Mouse (Mus musculus) stomach, embryonic 16.5 days (tissue): ENCODE measurements at regions not wholly inside any gene's neighbourhood (a gene's known extent, or its start where the extent isn't known, plus 50 kb on each side); places are given as distances from the start of the nearest gene placed in this dataset.

ENCODE experiments used
- ATAC-seq: fragments of 200-750 bp; cut with Nextera tagmentation; 2 replicates; pipeline ENCODE4 v1.8.0; 2017; ENCODE audit warnings: moderate number of reproducible peaks, moderate TSS enrichment; ENCODE audit not compliant: insufficient read depth, low FRiP score
- H3K27ac ChIP-seq: fragments of 300-500 bp; sonication (generic); 2 replicates; pipeline ENCODE4 v1.5.1; 2014; ENCODE audit warnings: low read length
- H3K27me3 ChIP-seq: fragments of 300-500 bp; sonication (generic); 2 replicates; pipeline ENCODE4 v1.6.1; 2014; ENCODE audit warnings: low read length, control low read depth, mixed read lengths; ENCODE audit not compliant: control insufficient read depth, insufficient read depth
- H3K36me3 ChIP-seq: fragments of 300-500 bp; sonication (generic); 2 replicates; pipeline ENCODE4 v1.6.1; 2014; ENCODE audit warnings: low read length; ENCODE audit not compliant: control insufficient read depth, insufficient read depth
- H3K4me1 ChIP-seq: fragments of 300-500 bp; sonication (generic); 2 replicates; pipeline ENCODE4 v1.6.1; 2014; ENCODE audit warnings: low read length, control low read depth, mixed read lengths; ENCODE audit not compliant: control insufficient read depth, insufficient read depth
- H3K4me2 ChIP-seq: fragments of 300-500 bp; sonication (generic); 2 replicates; pipeline ENCODE4 v1.6.1; 2014; ENCODE audit warnings: low read depth, low read length, mixed read lengths
- H3K4me3 ChIP-seq: fragments of 300-500 bp; sonication (generic); replicated peaks from 2 replicates; pipeline ENCODE4 v1.5.1; 2014; ENCODE audit warnings: mild to moderate bottlenecking, low read length
- H3K9ac ChIP-seq: fragments of 300-500 bp; sonication (generic); 2 replicates; pipeline ENCODE4 v1.6.1; 2014; ENCODE audit warnings: low read length
- H3K9me3 ChIP-seq: fragments of 300-500 bp; sonication (generic); replicated peaks from 2 replicates; pipeline ENCODE4 v1.6.1; 2016; ENCODE audit warnings: low read length, control low read depth; ENCODE audit not compliant: control insufficient read depth
- WGBS: fragments of 180-500 bp; shearing (Covaris S2); extraction: QIAGEN DNeasy Blood & Tissue Kit; methylation state at CpG from one replicate; pipeline ENCODE4 v1.1.7; 2014; 5-methylcytosine and 5-hydroxymethylcytosine counted together

DNA sequence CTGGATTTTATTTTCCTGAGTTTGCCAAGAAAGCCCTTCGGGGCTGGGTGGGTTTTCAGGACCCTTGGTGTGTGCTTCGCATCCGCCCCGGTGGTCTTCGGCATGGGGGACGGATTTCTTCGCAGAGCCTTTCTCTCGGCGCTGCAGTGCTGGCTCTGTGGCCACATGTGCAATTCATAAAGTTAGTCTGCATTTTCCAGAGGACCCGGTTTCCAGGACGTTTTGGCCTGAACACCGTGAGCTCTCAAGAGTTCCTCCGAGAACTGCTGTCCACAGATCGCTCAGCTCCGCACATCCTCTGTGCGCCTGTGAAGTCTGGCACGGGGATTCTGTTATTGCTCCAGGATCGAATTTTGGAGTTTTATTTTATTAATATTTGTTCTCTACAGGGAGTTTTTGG is 63.2 kb upstream of the Cxcl14 start:
- Histone ChIP-seq H3K4me1 (no peaks in the 10 kb centered on the region), H3K36me3 (no peaks in the 10 kb centered on the region), H3K9me3 (no peaks in the 10 kb centered on the region), H3K4me3 (no peak overlapping the region), H3K4me2 (no peak overlapping the region), H3K9ac (no peak overlapping the region), H3K27me3 (no peaks in the 10 kb centered on the region), H3K27ac (no peak overlapping the region)
- 86% methylated on average over 18 of the region's 18 CpGs for WGBS
- ATAC-seq: no peak

DNA sequence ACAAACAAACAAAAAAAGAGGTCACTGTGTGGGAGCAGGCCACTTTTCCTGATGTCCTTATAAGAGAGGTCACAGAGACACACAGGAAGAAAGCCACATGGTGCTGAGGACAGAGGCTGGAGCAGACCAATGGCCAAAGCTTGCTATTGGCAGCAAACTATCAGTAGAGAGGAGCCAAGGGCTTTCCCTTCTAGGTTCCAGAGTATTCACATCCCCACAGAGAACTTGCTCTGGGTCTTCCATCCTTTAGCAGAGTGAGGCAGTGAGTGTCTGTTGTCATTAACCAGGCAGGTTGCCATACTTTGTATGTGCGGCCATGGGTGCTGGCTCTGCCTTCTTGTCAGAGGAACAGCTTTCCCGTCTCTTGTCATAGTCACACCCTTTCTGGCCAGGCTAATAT is 64.5 kb upstream of the Cxcl14 start:
- Histone ChIP-seq H3K4me3 (no peak overlapping the region), H3K9ac (no peak overlapping the region), H3K9me3 (no peaks in the 10 kb centered on the region), H3K27me3 (no peaks in the 10 kb centered on the region), H3K4me2 (no peak overlapping the region), H3K27ac (no peak overlapping the region), H3K36me3 (no peaks in the 10 kb centered on the region), H3K4me1 (no peaks in the 10 kb centered on the region)
- WGBS: 84% methylated on average over 2 of the region's 2 CpGs
- no peak for ATAC-seq

DNA sequence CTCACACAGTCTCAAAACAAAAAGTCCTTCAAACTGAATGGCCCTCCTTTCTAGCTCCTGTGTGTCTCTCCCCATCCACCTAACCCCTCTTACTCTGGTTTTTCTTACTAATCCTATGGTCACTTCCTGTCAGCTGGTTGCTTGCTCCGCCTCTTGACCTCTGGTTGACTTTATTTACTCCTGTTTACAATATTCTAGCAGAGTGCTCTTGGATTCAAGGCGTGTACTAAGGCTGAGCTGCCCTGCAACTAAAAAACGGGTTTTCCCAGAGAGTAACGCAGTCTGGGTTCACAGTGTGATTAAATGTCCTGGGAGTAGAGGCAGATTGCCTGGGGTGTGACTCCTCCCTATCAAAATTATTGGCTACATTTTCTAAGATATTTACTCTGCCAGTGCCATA is 64.2 kb upstream of the Gm3045 start:
- Histone ChIP-seq H3K9ac (no peak overlapping the region), H3K4me1 (no peaks in the 10 kb centered on the region), H3K9me3 (no peaks in the 10 kb centered on the region), H3K4me3 (no peak overlapping the region), H3K4me2 (no peak overlapping the region), H3K27ac (no peak overlapping the region), H3K27me3 (no peaks in the 10 kb centered on the region), H3K36me3 (no peaks in the 10 kb centered on the region)
- no peak; the same call in 1 of the 2 replicates for ATAC-seq
- WGBS: 57% methylated on average over 4 of the region's 4 CpGs

DNA sequence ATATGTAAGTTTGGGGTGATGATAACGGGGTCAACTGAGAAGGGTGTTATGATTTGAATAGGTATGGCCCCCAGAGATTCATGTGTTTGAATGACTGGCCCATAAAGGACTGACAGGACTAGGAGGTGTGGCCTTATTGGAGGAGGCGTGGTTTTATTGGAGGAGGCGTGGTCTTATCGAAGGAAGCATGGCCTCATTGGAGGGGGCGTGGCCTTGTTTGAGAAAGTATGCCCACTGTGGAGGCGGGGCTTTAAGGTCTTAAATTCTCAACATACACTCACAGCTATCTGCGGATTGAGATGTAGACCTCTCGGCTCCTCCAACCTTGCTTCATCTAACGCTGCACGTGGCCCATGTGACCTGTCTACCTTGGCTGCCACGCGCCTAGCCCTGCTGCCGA is 63.7 kb upstream of the Gm3045 start:
- WGBS: 43% methylated on average over 13 of the region's 13 CpGs

DNA sequence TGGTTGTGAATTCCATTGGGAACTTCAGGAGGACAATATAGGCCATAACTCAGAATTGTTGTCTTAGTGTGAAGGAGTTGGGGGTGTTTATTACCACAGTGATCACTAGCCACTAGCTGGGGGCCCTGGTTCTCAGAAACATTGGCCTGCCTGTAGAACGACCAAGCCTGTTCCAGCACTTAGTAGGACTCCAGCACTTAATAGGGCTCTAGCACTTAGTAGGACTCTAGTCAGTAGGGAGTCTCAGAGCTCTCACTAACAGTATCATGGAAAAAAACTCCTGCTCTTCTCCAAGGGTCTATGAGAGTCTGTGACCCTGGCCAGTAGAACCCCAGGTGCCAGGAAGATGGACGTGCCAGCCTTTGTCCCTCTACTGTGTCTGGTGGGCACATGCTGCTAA is 56.8 kb upstream of the Gm3045 start:
- no peaks in the 10 kb centered on the region for H3K36me3 ChIP-seq
- H3K9me3 ChIP-seq: no peaks in the 10 kb centered on the region
- no peaks in the 10 kb centered on the region for H3K4me1 ChIP-seq
- H3K27me3 ChIP-seq: no peaks in the 10 kb centered on the region
- no peak overlapping the region for H3K27ac ChIP-seq
- no peak overlapping the region for H3K9ac ChIP-seq
- WGBS: 80% methylated on average over 2 of the region's 2 CpGs
- ATAC-seq: no peak
- no peak overlapping the region for H3K4me3 ChIP-seq
- no peak overlapping the region for H3K4me2 ChIP-seq

More for the DNA sequence above, 63.7 kb upstream of the Gm3045 start:
- Histone ChIP-seq H3K36me3 (no peaks in the 10 kb centered on the region), H3K9me3 (no peaks in the 10 kb centered on the region), H3K4me1 (no peaks in the 10 kb centered on the region), H3K4me3 (no peak overlapping the region), H3K9ac (no peak overlapping the region), H3K27me3 (no peaks in the 10 kb centered on the region), H3K4me2 (no peak overlapping the region), H3K27ac (no peak overlapping the region)
- no peak for ATAC-seq

DNA sequence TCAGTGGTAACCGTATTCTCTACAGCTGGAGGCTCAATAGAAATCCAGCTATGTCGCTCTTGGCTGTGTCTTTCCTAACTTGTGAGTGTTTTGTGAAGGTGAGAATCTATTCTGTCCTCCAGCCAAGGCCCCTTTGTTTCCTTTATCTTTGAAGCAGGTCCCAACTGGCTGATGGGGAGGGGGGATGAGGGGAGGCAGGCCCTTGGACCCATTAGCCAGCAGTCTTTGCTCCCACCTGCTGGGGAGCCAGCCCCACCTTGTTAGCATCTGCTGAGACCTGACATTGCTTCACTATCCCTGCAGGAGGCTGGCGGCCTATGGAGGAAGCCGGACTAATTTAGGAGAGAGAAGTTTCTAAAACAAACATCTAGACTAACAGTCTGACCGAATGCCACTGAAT is 55.0 kb upstream of the Gm3045 start:
- Histone ChIP-seq H3K4me2 (no peak overlapping the region), H3K27ac (no peak overlapping the region), H3K27me3 (no peaks in the 10 kb centered on the region), H3K4me3 (no peak overlapping the region), H3K4me1 (no peaks in the 10 kb centered on the region), H3K9ac (no peak overlapping the region), H3K36me3 (no peaks in the 10 kb centered on the region), H3K9me3 (no peaks in the 10 kb centered on the region)
- no peak for ATAC-seq
- WGBS: 24% methylated on average over 5 of the region's 5 CpGs

DNA sequence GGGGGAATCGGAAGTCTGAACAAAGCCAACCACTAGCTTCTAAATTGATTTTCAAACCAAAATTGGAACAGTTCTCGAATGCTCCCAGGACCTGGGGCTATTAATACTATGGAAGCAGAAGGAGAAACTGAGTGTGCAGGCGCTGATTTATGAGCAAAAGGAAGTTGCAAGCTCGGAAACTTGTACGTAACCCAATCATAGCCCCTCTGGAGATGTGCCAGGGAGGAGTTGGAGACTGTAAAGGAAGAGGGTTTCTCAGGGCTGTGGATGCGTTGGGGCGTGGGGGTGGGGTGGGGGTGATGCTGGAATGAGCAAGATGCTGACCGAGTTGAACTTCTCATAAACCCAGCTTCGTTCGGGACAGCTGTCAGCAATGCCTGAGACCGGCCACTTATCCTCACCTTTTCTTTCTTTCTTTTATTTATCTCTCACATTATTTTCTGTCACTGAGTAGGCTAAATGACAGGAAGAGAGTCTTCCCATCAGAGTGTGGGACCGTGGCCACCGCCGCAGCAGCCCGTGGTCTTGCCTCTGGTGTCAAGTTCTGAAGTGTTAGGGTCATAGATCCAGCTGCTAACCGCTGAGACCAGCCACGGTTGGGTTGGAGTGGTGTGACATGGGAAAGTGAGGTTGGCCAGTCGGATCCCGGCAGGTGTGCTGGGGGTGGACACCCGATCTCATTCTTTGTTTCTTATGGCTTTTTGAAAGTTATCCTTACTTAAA is 54.2 kb upstream of the Gm3045 start:
- no peak overlapping the region for H3K4me2 ChIP-seq
- WGBS: 54% methylated on average over 20 of the region's 20 CpGs

DNA sequence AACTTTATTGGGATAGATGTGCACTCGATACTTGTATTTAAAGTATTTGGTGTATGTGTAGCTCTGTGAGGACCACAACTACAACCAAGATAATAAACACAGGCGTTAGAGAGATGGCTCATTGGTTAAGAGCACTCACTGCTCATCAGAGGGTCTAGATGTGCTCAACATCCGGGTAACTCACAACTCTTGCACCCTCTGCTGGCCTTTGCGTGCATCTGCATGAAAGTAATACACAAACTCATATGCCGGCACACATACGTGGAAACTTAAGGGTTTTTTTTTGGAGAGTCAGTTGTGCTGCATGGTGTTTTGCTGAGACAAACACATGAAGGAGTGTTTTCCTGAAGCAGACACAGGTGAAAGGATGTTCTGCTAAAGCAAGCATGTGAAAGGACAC is 53.7 kb upstream of the Gm3045 start:
- no peaks in the 10 kb centered on the region for H3K27me3 ChIP-seq
- H3K4me1 ChIP-seq: no peaks in the 10 kb centered on the region
- 80% methylated on average over 6 of the region's 6 CpGs for WGBS
- no peak overlapping the region for H3K27ac ChIP-seq
- no peak overlapping the region for H3K4me2 ChIP-seq
- H3K4me3 ChIP-seq: no peak overlapping the region
- no peak for ATAC-seq
- no peaks in the 10 kb centered on the region for H3K36me3 ChIP-seq
- no peak overlapping the region for H3K9ac ChIP-seq
- no peaks in the 10 kb centered on the region for H3K9me3 ChIP-seq

More for the DNA sequence above, 54.2 kb upstream of the Gm3045 start:
- no peaks in the 10 kb centered on the region for H3K36me3 ChIP-seq
- no peak overlapping the region for H3K9ac ChIP-seq
- H3K27me3 ChIP-seq: no peaks in the 10 kb centered on the region
- no peak overlapping the region for H3K27ac ChIP-seq
- no peak for ATAC-seq
- no peak overlapping the region for H3K4me3 ChIP-seq
- H3K9me3 ChIP-seq: no peaks in the 10 kb centered on the region
- H3K4me1 ChIP-seq: no peaks in the 10 kb centered on the region
